Mouse (Mus musculus) adrenal gland, postnatal 14 days (tissue): Measurements from ENCODE around the gene Smarcd2. TPM values are rescaled to one million over a fixed set of nuclear protein-coding genes. Genes with fewer than 3 reads are reported as not detected.
"Not testable (repeated sequence)": the region's sequence is repeated elsewhere in the genome, so short reads cannot be mapped to it uniquely, and the experiment has no call there.

Experiments used
- DNase-seq: peaks from one replicate; pipeline ENCODE4 v3.0.0; 2021; ENCODE audit warnings: mixed read lengths
- total RNA-seq: library from RNA; stranded (reverse); gene quantifications from 2 replicates; pipeline ENCODE4 v1.2.3, GENCODE M21; 2021

Gene Smarcd2
- total RNA-seq, 1 experiment from 2014 or later, result 79.9 TPM

DNA sequence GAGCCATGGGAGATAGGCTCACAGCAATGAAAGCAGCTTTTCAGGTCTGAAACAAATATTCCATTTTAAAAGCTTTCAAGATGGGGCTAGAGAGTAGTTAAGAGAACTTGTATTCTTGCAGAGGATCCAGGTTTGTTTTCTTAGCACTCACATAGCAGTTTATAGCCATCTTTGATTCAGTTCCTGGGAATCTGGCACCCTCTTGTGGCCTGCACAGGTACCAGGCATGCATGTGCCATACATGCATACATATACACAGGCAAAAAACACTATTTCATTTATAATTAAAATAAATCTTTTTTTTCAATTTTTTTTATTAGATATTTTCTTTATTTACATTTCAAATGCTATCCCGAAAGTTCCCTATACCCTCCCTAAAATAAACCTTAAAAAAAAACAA is 25.9 kb downstream of the Smarcd2 start:
- no peak for DNase-seq

- DNase-seq, result not testable (repeated sequence)
These were observed 38.8 kb downstream of the Smarcd2 start for GRCm38 (mm10) chr11:106233978-106234377.

DNA sequence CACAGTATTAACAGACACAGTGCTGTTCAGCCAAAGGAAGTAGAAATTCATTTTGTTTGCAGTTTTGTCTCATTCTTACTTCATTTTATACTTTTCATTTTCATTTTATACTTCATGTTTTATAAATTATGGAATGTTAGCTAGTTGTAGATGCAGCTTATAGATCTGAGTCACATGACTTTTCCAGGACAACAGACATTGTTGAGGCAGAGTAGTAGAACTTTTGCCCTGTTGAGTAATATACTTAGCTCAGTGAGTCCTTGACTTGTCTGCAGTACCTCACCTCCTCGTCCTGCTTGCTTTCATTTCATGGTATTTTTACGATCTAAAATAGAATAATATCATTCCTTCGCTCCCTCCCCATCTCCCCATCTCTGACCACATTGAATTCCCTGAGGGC is 52.2 kb downstream of the Smarcd2 start:
- no peak for DNase-seq

GRCm38 (mm10) chr11:106216730-106217490 is 55.9 kb downstream of the Smarcd2 start, which contains the start of gene Ddx42:
Ddx42 (plus strand) TSS chr11:106216926.
- DNase-seq, result peak; percentile 95

GRCm38 (mm10) chr11:106215927-106216729 is 56.6 kb downstream of the Smarcd2 start, which contains the start of gene Ccdc47:
Ccdc47 (minus strand) TSS chr11:106216344.
- DNase-seq, result peak; percentile 97

GRCm38 (mm10) chr11:106215450-106215859 is 57.3 kb downstream of the Smarcd2 start:
- DNase-seq, result no peak

GRCm38 (mm10) chr11:106214856-106215255 is 57.9 kb downstream of the Smarcd2 start:
- DNase-seq, result no peak

Other genes starting within 250 kb of the Smarcd2 start
- 50.3 and 58.0 TPM in 2 replicates for gene Dcaf7, start 236.1 kb downstream of the Smarcd2 start, total RNA-seq
- gene Taco1, start 206.9 kb downstream of the Smarcd2 start, total RNA-seq, result 41.4 and 47.1 TPM in 2 replicates
- gene Map3k3, start 188.4 kb downstream of the Smarcd2 start, total RNA-seq, result 41.6 and 55.1 TPM in 2 replicates
- not detected in 2 replicates for gene Gm10840, start 112.1 kb downstream of the Smarcd2 start, total RNA-seq
- gene Limd2, start 112.1 kb downstream of the Smarcd2 start, total RNA-seq, result 21.1 and 59.4 TPM in 2 replicates
- gene Strada, start 70.8 kb downstream of the Smarcd2 start, total RNA-seq, result 12.1 and 12.5 TPM in 2 replicates
- gene Ccdc47, start 56.6 kb downstream of the Smarcd2 start, total RNA-seq, result 116 and 120 TPM in 2 replicates
- 51.5 and 59.9 TPM in 2 replicates for gene Ddx42, start 56.0 kb downstream of the Smarcd2 start, total RNA-seq
- 66.1 and 77.0 TPM in 2 replicates for gene Ftsj3, start 16.9 kb downstream of the Smarcd2 start, total RNA-seq
- 141 and 146 TPM in 2 replicates for gene Psmc5, start 16.8 kb downstream of the Smarcd2 start, total RNA-seq
- 0.11 and 0.23 TPM in 2 replicates for gene Tcam1, start 3.7 kb upstream of the Smarcd2 start, total RNA-seq
- gene Gh, start 28.9 kb upstream of the Smarcd2 start, total RNA-seq, result not detected in 2 replicates
- gene Cd79b, start 41.8 kb upstream of the Smarcd2 start, total RNA-seq, result 5.5 and 33.1 TPM in 2 replicates
- gene Scn4a, start 80.3 kb upstream of the Smarcd2 start, total RNA-seq, result 0.44 and 0.49 TPM in 2 replicates
- gene Prr29, start 92.5 kb upstream of the Smarcd2 start, total RNA-seq, result not detected in 2 replicates
- 24.6 and 27.6 TPM in 2 replicates for gene Icam2, start 115.1 kb upstream of the Smarcd2 start, total RNA-seq
- 80.9 and 82.3 TPM in 2 replicates for gene Ern1, start 214.9 kb upstream of the Smarcd2 start, total RNA-seq